Mouse (Mus musculus) ES-E14 (cell line): ENCODE measurements around the gene Diaph3. TPM values are rescaled to one million over a fixed set of nuclear protein-coding genes. Genes with fewer than 3 reads are reported as not detected.
A peak's percentile ranks its signal among the peaks of the same experiment; 100 is the strongest.

Experiments used
- DNase-seq: peaks from one replicate; pipeline ENCODE4 v3.0.0-alpha.2; 2013; ENCODE audit warnings: low read depth, low spot score
- H3K27ac ChIP-seq: 2 replicates; pipeline ENCODE4 v1.5.1; 2012; ENCODE audit warnings: low read depth, mild to moderate bottlenecking, low read length, moderate library complexity, mixed read lengths; ENCODE audit not compliant: poor library complexity, insufficient read depth, severe bottlenecking
- H3K36me3 ChIP-seq: 2 replicates; pipeline ENCODE4 v1.6.1; 2012; ENCODE audit warnings: mild to moderate bottlenecking, low read length, moderate library complexity, mixed read lengths; ENCODE audit not compliant: control insufficient read depth, poor library complexity, insufficient read depth, severe bottlenecking
- H3K4me1 ChIP-seq, 2 experiments: fragments of 150-350 bp in 1 of 2; sonication (generic) in 1 of 2; 2 replicates each; pipeline ENCODE4 v1.6.1; 2012; ENCODE audit warnings: low read length in 2 of 2, mild to moderate bottlenecking in 1 of 2, mixed read lengths in 1 of 2; ENCODE audit not compliant: control insufficient read depth in 2 of 2, insufficient read depth in 2 of 2, poor library complexity in 1 of 2
- H3K4me3 ChIP-seq, 2 experiments: fragments of 150-350 bp in 1 of 2; sonication (generic) in 1 of 2; 2 replicates each; pipeline ENCODE4 v1.5.1; 2012; ENCODE audit warnings: low read length in 2 of 2, low read depth in 1 of 2, mild to moderate bottlenecking in 1 of 2, mixed read lengths in 1 of 2; ENCODE audit not compliant: insufficient read depth in 1 of 2, poor library complexity in 1 of 2, severe bottlenecking in 1 of 2
- H3K9ac ChIP-seq: 2 replicates; pipeline ENCODE4 v1.6.1; 2012; ENCODE audit warnings: low read depth, mild to moderate bottlenecking, low read length, mixed read lengths; ENCODE audit not compliant: poor library complexity, insufficient read depth, severe bottlenecking
- H3K9me3 ChIP-seq: fragments of 150-350 bp; sonication (generic); 2 replicates; pipeline ENCODE4 v1.6.1; 2012; ENCODE audit warnings: low read depth, mild to moderate bottlenecking, low read length; ENCODE audit not compliant: control insufficient read depth, insufficient read depth
- CHD2 ChIP-seq: IDR thresholded peaks from 2 replicates; pipeline ENCODE4 v1.6.1; 2014; ENCODE audit warnings: mild to moderate bottlenecking, low read depth, low read length, inconsistent platforms
- HCFC1 ChIP-seq: IDR thresholded peaks from 2 replicates; pipeline ENCODE4 v1.6.1; 2012; ENCODE audit warnings: low read length, inconsistent platforms, borderline replicate concordance; ENCODE audit not compliant: insufficient read depth
- MAFK ChIP-seq: IDR thresholded peaks from 2 replicates; pipeline ENCODE4 v1.6.1; 2014; ENCODE audit warnings: mild to moderate bottlenecking, low read depth, low read length, inconsistent platforms; ENCODE audit not compliant: insufficient read depth
- ZC3H11A ChIP-seq: IDR thresholded peaks from 2 replicates; pipeline ENCODE4 v1.6.1; 2012; ENCODE audit warnings: low read depth, mild to moderate bottlenecking, inconsistent platforms, low read length, borderline replicate concordance
- ZNF384 ChIP-seq: IDR thresholded peaks from 2 replicates; pipeline ENCODE4 v1.6.1; 2012; ENCODE audit warnings: low read depth, low read length, inconsistent platforms
- in situ Hi-C, 2 experiments: fragments of 600-800 bp; cut with MboI; formaldehyde crosslinking; loops; one replicate each; pipeline ENCODE4 v1.15.1; 2025; ENCODE audit warnings: low sequenced_read_pairs in 2 of 2, inconsistent platforms in 1 of 2; ENCODE audit not compliant: unreplicated experiment in 2 of 2
- total RNA-seq: library from RNA; depleted of rRNA; stranded (reverse); fragments of 300-350 nt; gene quantifications from 2 replicates; pipeline ENCODE4 v1.2.3, GENCODE M21; 2012

Gene Diaph3
- total RNA-seq, 1 experiment = 13.1 TPM

GRCm38 (mm10) chr14:86788880-86789641, 352.0 kb downstream of the Diaph3 start:
- TF ChIP-seq MAFK (no peak), ZNF384 (no peak), CHD2 (no peak), ZC3H11A (no peak), HCFC1 (no peak)
- Histone ChIP-seq H3K9ac (no peak overlapping the region), H3K4me1 (no peaks in the 10 kb centered on the region), H3K27ac (no peak overlapping the region), H3K4me3 (no peak overlapping the region), H3K36me3 (no peaks in the 10 kb centered on the region), H3K9me3 (no peaks in the 10 kb centered on the region)
- in situ Hi-C loops = no loop called here
- DNase-seq = no peak

- no peaks in the 10 kb centered on the region for H3K4me1 ChIP-seq
- no peak overlapping the region for H3K9ac ChIP-seq
- DNase-seq = no peak
- TF ChIP-seq HCFC1 (no peak), ZC3H11A (no peak), CHD2 (no peak), MAFK (no peak), ZNF384 (no peak)
- H3K9me3 ChIP-seq = no peaks in the 10 kb centered on the region
- no peak overlapping the region for H3K4me3 ChIP-seq
- in situ Hi-C loops = no loop called here
- no peak overlapping the region for H3K27ac ChIP-seq
- no peaks in the 10 kb centered on the region for H3K36me3 ChIP-seq
Measured at GRCm38 (mm10) chr14:86786866-86787265, 354.2 kb downstream of the Diaph3 start.

GRCm38 (mm10) chr14:86781553-86782273, 359.3 kb downstream of the Diaph3 start:
- H3K4me1 ChIP-seq = no peaks in the 10 kb centered on the region
- DNase-seq = peak; percentile 17
- H3K9me3 ChIP-seq = no peaks in the 10 kb centered on the region
- in situ Hi-C loops = no loop called here
- H3K4me3 ChIP-seq = no peak overlapping the region
- TF ChIP-seq ZC3H11A (peak; percentile 42; the same call in 1 of the 2 replicates), CHD2 (no peak), HCFC1 (no peak)
- no peaks in the 10 kb centered on the region for H3K36me3 ChIP-seq
- H3K9ac ChIP-seq = no peak overlapping the region
- no peak overlapping the region for H3K27ac ChIP-seq

- no peaks in the 10 kb centered on the region for H3K4me1 ChIP-seq
- in situ Hi-C loops = no loop called here
- no peak overlapping the region for H3K9ac ChIP-seq
- no peak overlapping the region for H3K4me3 ChIP-seq
- no peak for DNase-seq
- H3K9me3 ChIP-seq = no peaks in the 10 kb centered on the region
- no peak for TF ChIP-seq MAFK
- TF ChIP-seq ZNF384 = no peak
- TF ChIP-seq HCFC1 = no peak
- TF ChIP-seq ZC3H11A = no peak
- TF ChIP-seq CHD2 = no peak
- no peak overlapping the region for H3K27ac ChIP-seq
- H3K36me3 ChIP-seq = no peaks in the 10 kb centered on the region
Measured at GRCm38 (mm10) chr14:86773311-86773710, 367.7 kb downstream of the Diaph3 start.
